Mouse (Mus musculus) liver, embryonic 14.5 days (tissue): ENCODE measurements at regions not wholly inside any gene's neighbourhood (a gene's known extent, or its start where the extent isn't known, plus 50 kb on each side); places are given as distances from the start of the nearest gene placed in this dataset.

Source experiments
- CTCF ChIP-seq: IDR thresholded peaks from 2 replicates; pipeline ENCODE4 v1.5.1; 2016; ENCODE audit warnings: antibody characterized with exemption, low read depth, control low read depth
- EP300 ChIP-seq: IDR thresholded peaks from 2 replicates; pipeline ENCODE4 v1.6.1; 2016; ENCODE audit warnings: antibody characterized with exemption, low read depth

DNA sequence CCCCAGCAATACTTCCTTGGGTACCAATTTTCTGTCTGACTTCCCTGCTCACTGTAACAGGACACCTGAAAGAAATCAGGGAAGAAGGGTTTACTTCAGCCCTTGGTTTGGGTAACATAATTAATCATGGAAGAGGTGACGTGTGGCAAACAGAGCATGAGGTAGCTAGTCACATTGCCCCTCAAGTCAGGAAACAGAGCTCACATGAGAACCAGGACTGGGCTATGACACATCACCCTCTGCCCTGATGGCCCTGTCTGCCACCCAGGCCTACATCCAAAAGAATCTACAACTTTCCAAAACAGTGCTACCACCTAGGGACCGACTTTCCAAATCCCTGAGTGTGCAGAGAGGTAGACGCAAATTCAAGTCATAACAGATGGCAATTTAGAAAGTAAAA, 98.4 kb upstream of the 4930412O13Rik start:
- no peak for TF ChIP-seq CTCF
- no peak for TF ChIP-seq EP300
